Mouse (Mus musculus) cerebellum, adult 2 months (tissue): ENCODE results near the gene Hist2h2ab.

Source experiments
- CTCF ChIP-seq: fragments of 200-500 bp; IDR thresholded peaks from 2 replicates; pipeline ENCODE4 v1.5.1; 2011; ENCODE audit warnings: low read depth, mild to moderate bottlenecking, control low read depth, low read length, moderate library complexity, borderline replicate concordance; ENCODE audit not compliant: insufficient read depth
- POLR2A ChIP-seq: fragments of 200-500 bp; IDR thresholded peaks from 2 replicates; pipeline ENCODE4 v1.6.1; 2011; ENCODE audit warnings: low read length, control low read depth, borderline replicate concordance; ENCODE audit not compliant: insufficient read depth

GRCm38 (mm10) chr3:96251787-96252186 lies 32.1 kb downstream of the Hist2h2ab start:
- TF ChIP-seq POLR2A (no peak), CTCF (no peak)
